Mouse (Mus musculus) c-Kit-positive CD71-positive TER-119-positive erythroid progenitor cells, embryonic 14.5 days (primary cell): ENCODE data around the gene Senp2.

Experiments used
- DNase-seq: peaks from one replicate; pipeline ENCODE4 v3.0.0-alpha.2; 2013; ENCODE audit warnings: low spot score

Gene Senp2

DNA sequence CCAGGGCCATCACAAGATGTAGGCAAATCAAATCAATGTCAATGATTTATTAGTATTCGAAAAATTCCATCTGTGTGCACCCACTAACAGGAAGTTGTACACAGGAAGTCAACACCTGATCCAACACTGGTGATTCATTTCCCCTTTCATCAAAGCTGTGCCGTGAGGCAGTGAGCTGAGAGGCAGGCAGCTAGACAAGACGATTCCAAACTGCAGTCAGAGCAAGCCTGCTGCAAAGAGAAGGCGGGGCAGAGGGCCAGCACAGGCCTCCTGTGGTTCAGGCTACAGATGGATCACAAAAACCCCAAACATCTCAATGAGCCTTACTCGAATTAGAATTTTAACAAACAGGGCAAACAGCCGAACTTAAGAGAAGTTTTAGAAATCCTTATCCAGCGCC is 88.4 kb downstream of the Senp2 start:
- no peak for DNase-seq
